Mouse (Mus musculus): ENCODE measurements around the gene Gm10762.
"Not testable (repeated sequence)": the region's sequence is repeated elsewhere in the genome, so short reads cannot be mapped to it uniquely, and the experiment has no call there.

Gene Gm10762

GRCm38 (mm10) chr2:128967661-128968441 is at the start of gene Gm10762:
Gm10762 (minus strand) TSS chr2:128967725.
- peak; percentile 88 for DNase-seq

- not testable (repeated sequence) for DNase-seq
Measured at GRCm38 (mm10) chr2:129008867-129009266, 41.3 kb upstream of the Gm10762 start.

DNA sequence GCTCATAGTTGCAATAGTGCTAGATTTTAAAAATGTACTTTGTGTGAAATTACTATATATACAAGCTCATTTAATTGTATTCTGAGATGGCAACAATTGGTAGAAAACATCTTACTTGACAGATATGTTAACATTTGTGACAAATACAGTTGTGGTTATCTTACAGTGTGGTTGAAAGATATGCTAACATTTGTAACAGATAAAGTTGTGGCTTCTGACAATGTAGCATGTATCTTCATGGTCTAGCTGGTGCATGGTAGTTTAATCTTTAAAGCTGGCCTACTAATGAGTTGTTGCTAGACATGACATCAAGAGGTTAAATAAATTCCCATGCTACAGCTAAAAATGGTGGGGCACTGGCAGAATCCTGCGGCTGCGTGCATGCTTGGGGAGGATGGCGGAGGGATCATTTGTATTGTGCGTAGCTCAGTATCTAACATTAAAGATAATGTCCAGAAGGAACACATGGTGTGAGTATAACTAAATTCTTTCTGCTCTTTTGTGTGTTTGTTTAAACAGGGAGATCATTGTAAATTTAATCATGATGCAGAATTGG is 38.7 kb upstream of the Gm10762 start:
- DNase-seq, result peak; percentile 12

DNA sequence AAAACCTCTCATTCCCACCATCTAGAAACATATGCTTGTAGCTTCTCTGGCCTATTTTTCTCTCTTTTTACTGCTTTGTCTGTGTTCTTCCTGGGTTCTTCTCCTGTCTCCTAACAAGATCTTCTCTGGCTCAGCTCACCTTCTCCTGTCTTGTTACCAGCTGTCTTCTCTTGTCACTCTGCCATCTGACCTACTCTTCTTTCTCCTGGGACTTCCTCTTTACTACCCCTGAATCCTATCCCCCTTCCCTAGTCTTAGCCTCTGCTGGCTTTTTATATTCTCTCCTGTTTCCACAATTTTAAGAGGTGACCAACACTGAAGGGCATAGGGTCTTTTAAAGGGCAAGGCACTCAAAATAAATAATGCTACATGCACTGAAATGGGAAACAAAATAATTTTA is 37.3 kb upstream of the Gm10762 start:
- DNase-seq, result no peak

DNA sequence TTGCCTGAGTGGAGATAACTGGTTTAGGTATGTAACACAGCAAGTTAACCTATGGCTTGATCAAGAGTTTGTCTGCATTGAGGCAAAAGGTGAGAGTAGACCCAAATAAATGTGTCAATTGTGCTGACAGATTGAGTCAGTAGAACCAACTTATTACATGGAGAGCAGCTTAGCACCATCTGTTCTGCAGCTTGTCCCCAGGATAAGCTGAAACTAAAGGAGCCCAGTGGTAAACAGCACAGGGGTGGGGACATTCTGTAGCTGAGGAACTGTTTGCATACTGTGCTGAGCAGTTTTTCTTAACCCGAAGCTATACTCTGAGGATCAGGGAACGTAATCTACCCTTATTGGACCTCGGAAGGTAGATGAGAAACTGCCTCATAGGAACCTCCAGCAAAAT is 17.2 kb upstream of the Gm10762 start:
- no peak for DNase-seq

DNA sequence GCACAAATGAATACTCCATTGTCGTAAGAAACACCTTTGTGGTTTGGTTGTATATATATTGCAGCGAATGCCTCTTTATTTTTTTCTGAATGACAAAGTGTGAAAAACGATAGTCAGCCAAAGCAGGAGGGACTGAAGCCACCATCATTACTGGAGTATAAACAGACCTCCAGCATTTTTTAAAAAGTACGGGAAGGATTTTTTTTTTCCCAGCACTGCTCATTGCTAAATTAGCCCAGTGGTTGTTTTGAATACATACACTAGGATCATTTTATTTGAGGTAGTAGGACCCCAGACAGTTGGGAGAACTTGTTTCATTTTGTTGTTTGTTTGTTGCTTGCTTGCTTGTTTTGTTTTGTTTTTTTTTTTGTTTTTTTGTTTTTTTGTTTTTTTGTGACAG is 8.0 kb upstream of the Gm10762 start:
- no peak for DNase-seq

DNA sequence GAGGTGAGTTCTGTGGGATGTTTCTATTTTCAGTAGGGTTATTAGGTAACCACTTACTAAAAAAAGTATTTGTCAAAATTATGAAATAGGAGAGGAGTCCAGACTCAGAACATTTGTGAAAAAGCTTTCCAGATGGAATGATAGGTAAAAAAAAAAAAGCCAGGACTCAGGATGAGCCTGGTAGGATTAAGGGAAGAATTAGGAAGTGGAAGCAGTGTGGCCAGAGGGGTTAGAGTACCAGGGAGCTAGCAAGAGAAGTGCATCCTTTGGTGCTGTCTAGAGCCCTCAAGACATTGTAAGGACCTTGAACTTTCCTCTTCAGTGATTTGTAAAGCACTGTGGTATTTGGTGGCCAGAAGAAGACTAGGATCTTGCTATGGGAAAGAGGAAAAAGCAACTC is 4.8 kb upstream of the Gm10762 start:
- DNase-seq, result no peak

- DNase-seq, result no peak
Measured at GRCm38 (mm10) chr2:128968475-128969083, 1.1 kb upstream of the Gm10762 start.

- DNase-seq, result peak; percentile 98
Measured at GRCm38 (mm10) chr2:128966641-128967580, 614 bp downstream of the Gm10762 start, which contains the start of gene Zc3h6. Zc3h6 (plus strand) TSS chr2:128967402.

- DNase-seq, result no peak
Measured at GRCm38 (mm10) chr2:128966236-128966635, 1.3 kb downstream of the Gm10762 start.

- DNase-seq, result no peak
Measured at GRCm38 (mm10) chr2:128965505-128966105, 1.9 kb downstream of the Gm10762 start.

- no peak for DNase-seq
Measured at GRCm38 (mm10) chr2:128954186-128954585, 13.3 kb downstream of the Gm10762 start.

DNA sequence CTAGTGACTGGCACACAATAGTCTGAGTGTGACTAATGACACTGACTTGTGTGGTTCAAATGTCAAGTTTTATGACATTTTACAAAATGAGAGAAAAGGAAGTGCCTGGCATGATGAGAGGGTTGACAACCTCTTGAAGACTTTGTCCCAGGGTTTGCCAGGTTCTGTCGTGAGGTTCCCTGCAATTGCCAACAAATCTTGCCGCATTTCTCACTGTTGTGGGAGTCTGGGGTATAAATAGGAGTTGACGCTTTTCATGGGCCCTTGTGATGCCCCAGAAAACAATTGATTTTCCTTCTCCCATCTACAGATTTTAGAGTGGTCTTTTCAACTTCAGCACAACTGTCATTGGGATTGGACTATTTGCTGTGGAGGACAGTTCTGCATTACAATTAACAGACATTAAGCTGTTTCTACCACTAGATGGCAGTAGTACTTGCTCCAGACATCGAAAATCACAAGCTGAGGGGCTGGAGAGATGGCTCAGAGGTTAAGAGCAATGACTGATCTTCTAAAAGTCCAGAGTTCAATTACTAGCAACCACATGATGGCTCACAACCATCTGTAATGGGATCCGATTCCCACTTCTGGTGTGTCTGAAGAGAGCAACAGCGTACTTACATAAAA is 19.4 kb downstream of the Gm10762 start:
- DNase-seq, result peak; percentile 27

DNA sequence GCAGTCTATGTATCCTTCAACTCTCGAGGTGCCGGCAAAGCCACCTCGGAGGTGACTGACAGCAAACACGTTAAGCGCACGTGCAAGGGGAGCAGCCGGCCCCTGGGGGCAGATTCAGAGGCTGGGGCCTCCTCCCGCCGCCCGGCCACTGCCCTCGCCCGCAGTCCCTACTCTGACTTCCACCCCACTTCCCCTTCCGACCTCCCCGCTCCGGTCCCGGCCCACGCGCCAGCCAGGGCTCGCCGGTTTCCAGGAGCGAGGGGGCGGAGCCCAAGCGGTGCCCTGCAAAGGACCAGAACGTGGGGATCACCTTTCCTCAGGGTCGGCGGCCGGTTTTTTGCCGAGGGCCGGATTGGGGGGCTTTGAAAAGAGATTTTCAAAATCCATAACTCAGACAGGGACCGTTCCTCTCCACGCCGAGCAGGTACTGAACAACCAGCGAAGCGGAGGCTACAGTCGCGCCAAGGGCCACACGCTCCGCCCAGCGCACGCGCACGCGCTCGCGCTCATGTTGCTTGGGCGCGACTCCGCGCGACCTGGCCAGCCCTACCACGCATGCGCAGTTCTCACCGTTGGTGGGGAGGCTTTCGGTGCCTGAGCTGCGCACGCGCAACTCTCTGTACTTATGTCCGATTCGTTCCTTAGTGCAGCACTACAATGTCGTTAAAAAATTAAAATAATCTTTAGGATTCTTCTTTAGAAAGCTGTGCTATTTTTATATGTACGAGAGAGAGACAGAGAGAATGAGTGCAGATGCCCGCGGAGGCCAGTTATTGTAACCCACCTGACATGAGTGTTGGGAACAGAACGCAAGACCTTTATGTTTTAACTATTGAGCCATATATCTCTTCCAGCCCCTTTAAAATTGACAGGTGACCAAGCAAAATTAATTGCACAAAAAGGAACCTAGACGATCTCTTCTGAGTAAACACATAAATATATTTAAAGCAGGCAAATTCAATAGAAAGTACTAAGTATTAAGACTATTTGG is 23.7 kb downstream of the Gm10762 start, which contains the start of gene Zc3h8:
Gene Zc3h8 (minus strand): TSS at position 540 of the 991 bp plus-strand sequence.
- DNase-seq, result peak; percentile 99

DNA sequence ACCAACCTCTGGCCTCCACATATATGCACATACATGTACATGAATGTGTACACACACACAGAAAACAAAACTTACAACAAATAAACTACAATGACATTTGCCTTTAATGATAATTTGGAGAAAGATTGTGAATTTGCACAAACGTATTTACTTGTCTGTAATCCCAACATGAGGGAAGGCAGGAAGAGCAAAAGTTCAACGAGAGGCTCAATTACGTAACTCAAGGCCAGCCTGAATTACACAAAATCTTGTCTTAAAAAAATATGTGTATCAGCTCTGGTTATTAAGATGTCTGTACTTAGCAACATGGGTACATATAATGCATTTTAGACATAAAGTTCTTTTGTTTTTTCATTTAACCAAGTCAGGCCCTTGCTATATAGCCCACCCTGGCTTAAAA is 31.3 kb downstream of the Gm10762 start:
- DNase-seq, result no peak

GRCm38 (mm10) chr2:128930704-128931103 is 36.8 kb downstream of the Gm10762 start:
- DNase-seq, result no peak

DNA sequence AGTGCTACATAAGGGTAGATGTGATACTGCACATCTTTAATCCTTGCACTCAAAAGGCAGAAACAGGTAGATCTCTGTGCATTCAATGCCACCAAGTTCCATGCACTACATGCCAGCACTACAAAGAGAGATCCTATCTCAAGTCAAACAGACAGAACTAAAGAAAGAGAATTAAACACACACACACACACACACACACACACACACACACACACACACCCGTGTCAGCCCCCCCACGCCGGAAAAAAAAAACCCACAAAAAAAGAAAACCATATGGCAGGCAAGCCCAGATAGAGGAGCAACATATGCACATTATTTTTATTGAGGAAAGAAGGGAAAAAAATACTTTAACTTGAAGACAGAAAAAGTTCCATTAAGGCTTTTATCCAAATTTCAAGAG is 39.1 kb downstream of the Gm10762 start:
- DNase-seq, result no peak

DNA sequence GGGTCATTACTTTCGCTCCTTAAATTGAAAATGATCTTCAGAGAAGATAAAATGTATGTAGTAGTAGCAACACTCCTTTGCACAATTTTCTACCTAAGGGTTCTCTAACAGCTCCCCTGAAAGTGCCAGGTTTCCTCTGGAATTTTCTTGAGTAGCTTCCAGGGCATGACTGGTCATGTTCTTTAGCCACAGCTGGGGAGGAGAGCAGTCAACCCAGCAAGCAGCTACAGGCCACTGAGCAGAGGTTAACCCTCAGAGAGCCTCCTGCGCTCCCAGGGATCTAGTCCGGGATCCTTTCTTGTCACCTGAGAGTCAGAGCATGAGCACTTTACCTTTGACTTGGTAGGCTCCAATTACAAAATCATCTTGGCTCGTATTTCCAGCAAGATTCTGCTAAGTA is 42.7 kb downstream of the Gm10762 start:
- no peak for DNase-seq

Data from liver (tissue).